Mouse (Mus musculus) cerebellum, adult 2 months (tissue): ENCODE data around the gene Gpam. TPM values are rescaled to one million over a fixed set of nuclear protein-coding genes. Genes with fewer than 3 reads are reported as not detected.
"Not testable (repeated sequence)": the region's sequence is repeated elsewhere in the genome, so short reads cannot be mapped to it uniquely, and the experiment has no call there.

Source experiments
- DNase-seq, 2 experiments: peaks; one replicate each; pipeline ENCODE4 v3.0.0; 2021
- H3K27ac ChIP-seq: fragments of 200-500 bp; 2 replicates; pipeline ENCODE4 v1.5.1; 2012; ENCODE audit warnings: low read length, control low read depth, inconsistent platforms; ENCODE audit not compliant: insufficient read depth
- H3K27me3 ChIP-seq: fragments of 200-500 bp; 2 replicates; pipeline ENCODE4 v1.6.1; 2012; ENCODE audit warnings: inconsistent platforms, mild to moderate bottlenecking, low read length, moderate library complexity; ENCODE audit not compliant: control insufficient read depth, insufficient read depth
- H3K4me1 ChIP-seq: fragments of 200-500 bp; 2 replicates; pipeline ENCODE4 v1.6.1; 2011; ENCODE audit warnings: low read length; ENCODE audit not compliant: control insufficient read depth, insufficient read depth
- H3K4me3 ChIP-seq: fragments of 200-500 bp; replicated peaks from 2 replicates; pipeline ENCODE3; 2011; ENCODE audit warnings: mild to moderate bottlenecking, low read depth, low read length, control low read depth; ENCODE audit not compliant: insufficient read depth
- CTCF ChIP-seq: fragments of 200-500 bp; IDR thresholded peaks from 2 replicates; pipeline ENCODE4 v1.5.1; 2011; ENCODE audit warnings: low read depth, mild to moderate bottlenecking, control low read depth, low read length, moderate library complexity, borderline replicate concordance; ENCODE audit not compliant: insufficient read depth
- POLR2A ChIP-seq: fragments of 200-500 bp; IDR thresholded peaks from 2 replicates; pipeline ENCODE4 v1.6.1; 2011; ENCODE audit warnings: low read length, control low read depth, borderline replicate concordance; ENCODE audit not compliant: insufficient read depth
- WGBS: fragments of 180-500 bp; shearing (Covaris S2); methylation state at CpG from one replicate; pipeline ENCODE4 v1.1.7; 2018; 5-methylcytosine and 5-hydroxymethylcytosine counted together
- polyA plus RNA-seq: library from polyadenylated mRNA; depleted of rRNA; stranded (reverse); fragments of >200 nt; gene quantifications from 2 replicates; pipeline ENCODE4 v1.2.3, GENCODE M21; 2012; rRNA removed

Gene Gpam
- polyA plus RNA-seq: 38.4 and 41.9 TPM in 2 replicates

- Histone ChIP-seq H3K4me1 (no peaks in the 10 kb centered on the region), H3K27ac (no peak within 1 kb of the TSS), H3K4me3 (no peak within 1 kb of the TSS), H3K27me3 (no peaks in the 10 kb centered on the region)
- 71% methylated on average over 11 of the region's 11 CpGs for WGBS
- TF ChIP-seq POLR2A (no peak), CTCF (no peak)
- DNase-seq: no peak
Observed at GRCm38 (mm10) chr19:55127072-55127718, at the start of gene Gpam. Gene Gpam, minus strand, starts transcription at chr19:55127238.

GRCm38 (mm10) chr19:55171585-55171984 is 44.5 kb upstream of the Gpam start:
- Histone ChIP-seq H3K27me3 (no peaks in the 10 kb centered on the region), H3K4me1 (no peaks in the 10 kb centered on the region), H3K27ac (no peak overlapping the region), H3K4me3 (no peak overlapping the region)
- DNase-seq: no peak
- TF ChIP-seq POLR2A: no peak
- no peak for TF ChIP-seq CTCF
- 83% methylated on average over 1 of the region's 1 CpGs for WGBS

GRCm38 (mm10) chr19:55170399-55170798 is 43.4 kb upstream of the Gpam start:
- no peak for DNase-seq
- Histone ChIP-seq H3K27me3 (no peaks in the 10 kb centered on the region), H3K4me1 (no peaks in the 10 kb centered on the region), H3K4me3 (no peak overlapping the region), H3K27ac (no peak overlapping the region)
- TF ChIP-seq POLR2A (no peak), CTCF (no peak)

- not testable (repeated sequence) for H3K27ac ChIP-seq, H3K4me1 ChIP-seq, H3K4me3 ChIP-seq, DNase-seq, H3K27me3 ChIP-seq
- WGBS: 83% methylated on average over 8 of the region's 8 CpGs
Observed at GRCm38 (mm10) chr19:55169236-55169729, 42.2 kb upstream of the Gpam start.

GRCm38 (mm10) chr19:55168360-55168759 is 41.3 kb upstream of the Gpam start:
- no peaks in the 10 kb centered on the region for H3K4me1 ChIP-seq
- TF ChIP-seq POLR2A (no peak), CTCF (no peak)
- no peak overlapping the region for H3K27ac ChIP-seq
- WGBS: 65% methylated on average over 6 of the region's 6 CpGs
- no peak for DNase-seq
- no peaks in the 10 kb centered on the region for H3K27me3 ChIP-seq
- H3K4me3 ChIP-seq: no peak overlapping the region

GRCm38 (mm10) chr19:55167741-55168140 is 40.7 kb upstream of the Gpam start:
- Histone ChIP-seq H3K4me1 (no peaks in the 10 kb centered on the region), H3K4me3 (no peak overlapping the region), H3K27ac (no peak overlapping the region), H3K27me3 (no peaks in the 10 kb centered on the region)
- no peak for DNase-seq
- WGBS: 57% methylated on average over 2 of the region's 2 CpGs
- TF ChIP-seq CTCF (no peak), POLR2A (no peak)

- TF ChIP-seq CTCF (no peak), POLR2A (no peak)
- Histone ChIP-seq H3K27me3 (no peaks in the 10 kb centered on the region), H3K27ac (no peak overlapping the region), H3K4me1 (no peaks in the 10 kb centered on the region), H3K4me3 (no peak overlapping the region)
- WGBS: 74% methylated on average over 2 of the region's 2 CpGs
- DNase-seq: no peak
Observed at GRCm38 (mm10) chr19:55166741-55167140, 39.7 kb upstream of the Gpam start.

GRCm38 (mm10) chr19:55165954-55166353 is 38.9 kb upstream of the Gpam start:
- Histone ChIP-seq H3K27ac (no peak overlapping the region), H3K4me1 (no peaks in the 10 kb centered on the region), H3K27me3 (no peaks in the 10 kb centered on the region), H3K4me3 (no peak overlapping the region)
- DNase-seq: no peak
- 46% methylated on average over 4 of the region's 4 CpGs for WGBS
- TF ChIP-seq CTCF: no peak
- TF ChIP-seq POLR2A: no peak
